Mouse (Mus musculus) G1E (cell line): ENCODE data around the gene Mycbpap.

Experiments
- CTCF ChIP-seq: IDR thresholded peaks from 2 replicates; pipeline ENCODE4 v1.5.1; 2012; ENCODE audit warnings: low read depth, low read length, inconsistent platforms, mixed read lengths
- GATA1 ChIP-seq: IDR thresholded peaks from 2 replicates; pipeline ENCODE4 v1.6.1; 2012; ENCODE audit warnings: borderline replicate concordance, low read length, inconsistent platforms, mixed read lengths

DNA sequence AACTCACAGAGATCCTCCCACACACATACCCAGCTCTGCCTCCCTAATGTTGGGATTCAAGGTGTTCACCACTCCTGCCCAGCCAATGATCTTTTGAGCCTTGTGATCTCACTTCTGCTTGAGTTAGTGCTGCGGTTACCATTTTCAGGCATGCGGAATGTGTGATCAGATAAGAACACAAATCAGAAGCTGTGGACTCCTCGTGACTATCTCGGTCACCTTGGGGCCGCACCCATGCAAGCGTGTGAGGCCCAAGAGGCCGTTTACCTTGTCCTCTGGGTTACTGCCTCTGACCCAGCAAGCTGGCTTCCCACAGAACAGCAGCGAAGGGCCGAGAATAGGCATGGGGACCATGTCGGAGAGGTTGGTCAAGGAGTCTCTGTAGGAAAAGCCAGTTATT is 12.6 kb downstream of the Mycbpap start:
- TF ChIP-seq CTCF (no peak), GATA1 (no peak)
